Mouse (Mus musculus) intestine, embryonic 16.5 days (tissue): Measurements from ENCODE around the gene Prkca. TPM values are rescaled to one million over a fixed set of nuclear protein-coding genes. Genes with fewer than 3 reads are reported as not detected.
A peak's percentile ranks its signal among the peaks of the same experiment; 100 is the strongest.

Source experiments
- ATAC-seq: fragments of 200-750 bp; cut with Nextera tagmentation; 2 replicates; pipeline ENCODE4 v1.8.0; 2017; ENCODE audit warnings: moderate TSS enrichment, moderate library complexity
- H3K27ac ChIP-seq: fragments of 300-500 bp; sonication (generic); 2 replicates; pipeline ENCODE4 v1.5.1; 2014; ENCODE audit warnings: mild to moderate bottlenecking, low read length
- H3K27me3 ChIP-seq: fragments of 300-500 bp; sonication (generic); replicated peaks from 2 replicates; pipeline ENCODE4 v1.6.1; 2014; ENCODE audit warnings: low read length, control low read depth, mixed read lengths; ENCODE audit not compliant: control insufficient read depth, insufficient read depth
- H3K36me3 ChIP-seq: fragments of 300-500 bp; sonication (generic); 2 replicates; pipeline ENCODE4 v1.6.1; 2014; ENCODE audit warnings: low read length, control low read depth; ENCODE audit not compliant: control insufficient read depth, insufficient read depth
- H3K4me1 ChIP-seq: fragments of 300-500 bp; sonication (generic); 2 replicates; pipeline ENCODE4 v1.6.1; 2014; ENCODE audit warnings: low read length, control low read depth, mixed read lengths; ENCODE audit not compliant: control insufficient read depth, insufficient read depth
- H3K4me2 ChIP-seq: fragments of 300-500 bp; sonication (generic); 2 replicates; pipeline ENCODE4 v1.6.1; 2014; ENCODE audit warnings: low read depth, low read length, control low read depth
- H3K4me3 ChIP-seq: fragments of 300-500 bp; sonication (generic); 2 replicates; pipeline ENCODE4 v1.5.1; 2014; ENCODE audit warnings: mild to moderate bottlenecking, low read length
- H3K9ac ChIP-seq: fragments of 300-500 bp; sonication (generic); 2 replicates; pipeline ENCODE4 v1.6.1; 2014; ENCODE audit warnings: low read depth, low read length
- H3K9me3 ChIP-seq: fragments of 300-500 bp; sonication (generic); 2 replicates; pipeline ENCODE4 v1.6.1; 2016; ENCODE audit warnings: low read length, control low read depth; ENCODE audit not compliant: control insufficient read depth
- WGBS: fragments of 180-500 bp; shearing (Covaris S2); extraction: QIAGEN DNeasy Blood & Tissue Kit; methylation state at CpG from one replicate; pipeline ENCODE4 v1.1.7; 2014; 5-methylcytosine and 5-hydroxymethylcytosine counted together
- polyA plus RNA-seq: library from polyadenylated mRNA; unstranded; fragments of >200 nt; fragmentation: Nextera tagmentation; extraction: Ambion mirVana; gene quantifications from 2 replicates; pipeline ENCODE4 v1.2.1, GENCODE M21; 2015

The Prkca gene
- polyA plus RNA-seq, 1 experiment from 2014 or later, result 20.3 TPM

DNA sequence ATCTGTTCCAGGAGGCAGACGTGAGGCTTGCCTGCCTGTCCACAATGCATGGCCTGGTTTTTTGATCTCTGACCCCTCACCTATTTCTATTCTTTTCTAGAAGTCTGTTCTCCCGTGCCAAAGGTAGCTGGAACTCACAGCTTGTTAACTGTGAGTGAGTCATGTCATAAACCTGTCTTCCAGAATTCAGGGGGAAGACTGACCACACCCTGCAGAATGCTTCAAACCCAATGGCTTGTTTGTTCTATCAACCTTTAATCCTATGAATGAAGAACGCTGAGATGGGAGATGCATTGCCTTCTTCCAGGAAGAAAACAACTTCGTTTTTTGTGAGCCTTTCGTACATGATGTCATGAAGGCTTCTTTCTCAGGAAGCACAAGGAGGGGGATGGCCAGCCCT lies 223.0 kb downstream of the Prkca start:
- Histone ChIP-seq H3K27ac (no peak overlapping the region), H3K36me3 (no peaks in the 10 kb centered on the region), H3K27me3 (no peaks in the 10 kb centered on the region), H3K9ac (no peak overlapping the region), H3K4me3 (no peak overlapping the region), H3K9me3 (no peaks in the 10 kb centered on the region), H3K4me1 (peaks cover 8% of the 10 kb centered on the region; the same call in 1 of the 2 replicates), H3K4me2 (no peak overlapping the region)
- 50% methylated on average over 5 of the region's 5 CpGs for WGBS
- ATAC-seq, result peak; percentile 55; the same call in 1 of the 2 replicates

GRCm38 (mm10) chr11:108119785-108120184 lies 223.9 kb downstream of the Prkca start:
- no peak for ATAC-seq
- Histone ChIP-seq H3K9ac (no peak overlapping the region), H3K4me2 (no peak overlapping the region), H3K4me3 (no peak overlapping the region), H3K27me3 (no peaks in the 10 kb centered on the region), H3K4me1 (peaks cover 8% of the 10 kb centered on the region; the same call in 1 of the 2 replicates), H3K9me3 (no peaks in the 10 kb centered on the region), H3K36me3 (no peaks in the 10 kb centered on the region), H3K27ac (no peak overlapping the region)
- WGBS, result 77% methylated on average over 3 of the region's 3 CpGs

GRCm38 (mm10) chr11:108118814-108119213 lies 224.9 kb downstream of the Prkca start:
- ATAC-seq, result no peak

DNA sequence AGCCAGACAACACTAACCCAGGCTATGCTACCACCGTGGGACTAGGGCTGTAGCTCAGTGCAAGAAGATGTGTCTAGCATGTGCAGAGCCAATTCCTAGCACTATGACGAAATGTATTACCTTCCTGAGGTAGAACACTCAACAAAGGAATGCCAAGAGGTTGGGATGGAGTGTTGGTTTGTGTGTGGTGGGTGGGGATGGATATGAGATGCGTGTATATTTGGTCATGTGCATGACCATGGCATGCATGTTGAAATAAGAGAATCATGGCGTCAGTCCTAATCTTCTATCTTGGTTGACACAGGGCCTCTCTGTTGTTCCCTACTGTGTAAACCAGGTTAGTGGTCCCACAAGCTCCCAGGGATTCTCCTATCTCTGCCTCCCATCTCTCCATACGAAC lies 225.5 kb downstream of the Prkca start:
- 95% methylated on average over 5 of the region's 5 CpGs for WGBS
- H3K4me1 ChIP-seq, result peaks cover 8% of the 10 kb centered on the region; the same call in 1 of the 2 replicates
- H3K9me3 ChIP-seq, result no peaks in the 10 kb centered on the region
- no peak overlapping the region for H3K4me3 ChIP-seq
- no peak overlapping the region for H3K9ac ChIP-seq
- no peak overlapping the region for H3K4me2 ChIP-seq
- H3K27ac ChIP-seq, result no peak overlapping the region
- H3K36me3 ChIP-seq, result no peaks in the 10 kb centered on the region
- no peaks in the 10 kb centered on the region for H3K27me3 ChIP-seq
- no peak for ATAC-seq

More at GRCm38 (mm10) chr11:108118814-108119213, 224.9 kb downstream of the Prkca start:
- Histone ChIP-seq H3K9ac (no peak overlapping the region), H3K36me3 (no peaks in the 10 kb centered on the region), H3K27ac (no peak overlapping the region), H3K4me3 (no peak overlapping the region), H3K4me1 (peaks cover 8% of the 10 kb centered on the region; the same call in 1 of the 2 replicates), H3K4me2 (no peak overlapping the region), H3K9me3 (no peaks in the 10 kb centered on the region), H3K27me3 (no peaks in the 10 kb centered on the region)
- 70% methylated on average over 2 of the region's 2 CpGs for WGBS

DNA sequence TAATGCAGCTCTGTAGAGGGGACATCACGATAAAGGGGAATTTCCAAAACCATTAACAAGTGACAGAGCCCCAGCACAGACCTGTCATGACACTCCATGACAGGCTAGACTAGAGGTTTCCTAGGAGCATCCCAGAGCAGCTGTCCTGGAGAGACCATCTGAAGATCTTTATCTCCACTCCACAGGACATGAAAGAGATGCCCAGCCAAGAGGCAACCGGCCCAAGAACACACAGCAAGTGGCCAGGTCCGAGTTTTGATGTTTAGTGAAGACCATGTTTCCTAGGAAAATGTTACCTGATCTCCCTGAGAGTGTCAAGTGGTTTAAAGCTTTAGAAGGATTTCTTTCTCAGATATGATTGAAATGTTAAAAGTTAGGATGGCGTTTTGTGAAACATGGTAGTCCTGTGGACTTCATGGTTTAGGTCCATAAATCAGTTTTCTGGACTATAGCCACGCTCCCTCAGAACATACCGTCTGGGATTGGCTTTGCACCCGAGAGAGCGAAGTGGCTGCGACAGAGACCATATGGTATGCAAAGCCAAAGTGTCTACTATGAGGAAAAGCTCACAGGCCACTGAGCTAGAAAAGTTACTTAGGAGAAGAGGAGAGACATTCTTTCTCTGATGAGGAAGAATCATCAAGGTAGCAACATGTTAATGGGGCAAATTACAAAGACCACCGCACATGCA lies 226.2 kb downstream of the Prkca start:
- Histone ChIP-seq H3K4me1 (peaks cover 8% of the 10 kb centered on the region; the same call in 1 of the 2 replicates), H3K27me3 (no peaks in the 10 kb centered on the region), H3K9me3 (no peaks in the 10 kb centered on the region), H3K27ac (no peak overlapping the region), H3K4me3 (no peak overlapping the region), H3K4me2 (no peak overlapping the region), H3K9ac (no peak overlapping the region), H3K36me3 (no peaks in the 10 kb centered on the region)
- 80% methylated on average over 10 of the region's 10 CpGs for WGBS
- no peak for ATAC-seq

DNA sequence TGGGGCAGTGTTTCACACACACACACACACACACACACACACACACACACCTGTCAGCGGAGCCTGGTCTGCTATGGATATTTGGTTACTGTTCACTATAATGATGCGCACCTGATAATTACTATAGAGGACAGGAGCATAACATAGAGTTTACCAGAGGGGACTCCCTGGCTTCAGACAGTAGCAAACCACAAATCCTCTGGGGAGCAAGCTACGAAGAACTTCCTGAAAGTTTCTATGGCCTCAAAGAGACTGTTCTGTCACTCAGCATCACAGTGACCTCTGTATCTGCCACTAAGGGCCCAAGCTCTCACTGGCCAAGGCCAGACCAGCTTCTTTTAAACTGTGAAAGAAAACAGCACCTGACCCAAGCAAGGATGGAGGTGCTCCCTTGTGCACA lies 229.6 kb downstream of the Prkca start:
- Histone ChIP-seq H3K4me2 (no peak overlapping the region), H3K4me1 (no peaks in the 10 kb centered on the region), H3K27ac (no peak overlapping the region), H3K9me3 (no peaks in the 10 kb centered on the region), H3K9ac (no peak overlapping the region), H3K4me3 (no peak overlapping the region), H3K36me3 (no peaks in the 10 kb centered on the region), H3K27me3 (no peaks in the 10 kb centered on the region)
- ATAC-seq, result no peak
- 92% methylated on average over 3 of the region's 3 CpGs for WGBS

DNA sequence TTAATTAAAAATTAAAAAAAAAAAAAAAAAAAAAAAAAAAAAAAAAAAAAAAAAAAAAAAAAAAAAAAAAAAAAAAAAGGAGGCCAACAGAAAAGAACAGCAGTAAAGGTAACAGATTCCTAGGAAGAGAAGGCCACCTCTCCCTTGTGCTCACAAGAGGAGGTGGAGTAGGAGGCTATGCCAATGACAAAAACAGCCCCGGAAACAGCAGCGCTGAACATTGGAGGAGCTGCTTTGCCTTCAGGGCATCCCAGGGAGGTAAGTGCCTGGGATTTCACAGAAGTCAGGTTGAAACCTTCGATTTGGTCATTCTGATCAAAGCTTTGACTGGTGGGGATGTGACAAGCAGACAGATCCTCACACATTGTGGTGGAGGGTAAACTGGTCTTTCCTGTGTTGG lies 231.3 kb downstream of the Prkca start:
- no peaks in the 10 kb centered on the region for H3K9me3 ChIP-seq
- no peak overlapping the region for H3K9ac ChIP-seq
- no peaks in the 10 kb centered on the region for H3K36me3 ChIP-seq
- H3K4me3 ChIP-seq, result no peak overlapping the region
- no peaks in the 10 kb centered on the region for H3K4me1 ChIP-seq
- H3K27me3 ChIP-seq, result no peaks in the 10 kb centered on the region
- no peak overlapping the region for H3K4me2 ChIP-seq
- H3K27ac ChIP-seq, result no peak overlapping the region
- no peak for ATAC-seq
- 70% methylated on average over 3 of the region's 3 CpGs for WGBS

GRCm38 (mm10) chr11:108104085-108104484 lies 239.6 kb downstream of the Prkca start:
- 87% methylated on average over 6 of the region's 6 CpGs for WGBS
- Histone ChIP-seq H3K9me3 (peaks cover 4% of the 10 kb centered on the region; the same call in 1 of the 2 replicates), H3K4me1 (peaks cover 4% of the 10 kb centered on the region; the same call in 1 of the 2 replicates), H3K4me2 (no peak overlapping the region), H3K4me3 (no peak overlapping the region), H3K36me3 (no peaks in the 10 kb centered on the region), H3K9ac (no peak overlapping the region), H3K27me3 (no peaks in the 10 kb centered on the region), H3K27ac (no peak overlapping the region)
- no peak for ATAC-seq

GRCm38 (mm10) chr11:108101280-108101950 lies 242.3 kb downstream of the Prkca start:
- 52% methylated on average over 8 of the region's 8 CpGs for WGBS
- Histone ChIP-seq H3K27ac (no peak overlapping the region), H3K9me3 (peaks cover 4% of the 10 kb centered on the region; the same call in 1 of the 2 replicates), H3K27me3 (no peaks in the 10 kb centered on the region), H3K36me3 (no peaks in the 10 kb centered on the region), H3K9ac (no peak overlapping the region), H3K4me3 (no peak overlapping the region), H3K4me1 (peaks cover 6% of the 10 kb centered on the region), H3K4me2 (no peak overlapping the region)
- peak; percentile 68; the same call in 1 of the 2 replicates for ATAC-seq
